Mouse (Mus musculus) layer of hippocampus, adult 9-11 months (tissue): ENCODE results near the gene Sfrp5.

Source experiments
- DNase-seq: peaks from one replicate; pipeline ENCODE4 v3.0.0; 2022

Sfrp5 gene

DNA sequence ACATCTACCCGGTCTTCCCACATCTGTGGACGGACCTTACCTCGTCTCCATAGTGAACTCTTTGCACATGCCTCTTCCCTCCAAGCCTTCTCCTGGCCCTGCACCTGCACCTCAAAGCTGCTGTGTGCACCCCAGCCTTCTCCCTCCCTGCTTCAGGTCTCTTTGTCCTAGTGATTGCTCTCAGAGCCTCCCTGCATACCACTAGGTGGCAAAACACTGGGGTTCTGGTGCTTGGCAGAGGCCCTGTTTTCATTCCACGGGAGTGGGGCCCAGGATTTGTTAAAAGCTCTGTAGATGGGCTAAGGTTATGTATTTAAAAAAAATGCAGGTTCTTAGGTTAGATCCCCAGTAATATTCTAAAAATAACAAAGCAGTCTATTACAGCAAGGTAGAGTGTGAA, 5.0 kb downstream of the Sfrp5 start:
- DNase-seq = no peak

- no peak for DNase-seq
Observed at GRCm38 (mm10) chr19:42196378-42196777, 5.7 kb downstream of the Sfrp5 start.

DNA sequence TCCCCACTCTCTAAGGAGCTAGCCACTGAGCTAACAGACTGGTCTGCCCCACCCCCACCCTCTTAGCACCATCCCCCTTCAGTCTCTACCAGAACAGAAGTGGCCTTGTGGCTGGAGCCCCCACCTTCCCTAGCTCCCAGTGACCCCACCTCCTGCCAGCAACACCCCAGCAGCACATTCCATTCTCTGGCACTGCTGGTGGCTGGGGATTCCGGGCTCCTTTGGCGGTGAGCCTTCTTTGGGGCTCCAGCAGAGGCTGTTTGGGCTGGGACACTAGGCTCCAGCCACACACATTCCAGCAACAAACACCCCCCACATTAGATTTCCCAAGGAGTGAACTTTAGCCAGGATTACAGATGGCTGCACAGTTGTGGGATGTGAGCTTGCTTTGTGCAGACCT, 8.7 kb downstream of the Sfrp5 start:
- no peak for DNase-seq

DNA sequence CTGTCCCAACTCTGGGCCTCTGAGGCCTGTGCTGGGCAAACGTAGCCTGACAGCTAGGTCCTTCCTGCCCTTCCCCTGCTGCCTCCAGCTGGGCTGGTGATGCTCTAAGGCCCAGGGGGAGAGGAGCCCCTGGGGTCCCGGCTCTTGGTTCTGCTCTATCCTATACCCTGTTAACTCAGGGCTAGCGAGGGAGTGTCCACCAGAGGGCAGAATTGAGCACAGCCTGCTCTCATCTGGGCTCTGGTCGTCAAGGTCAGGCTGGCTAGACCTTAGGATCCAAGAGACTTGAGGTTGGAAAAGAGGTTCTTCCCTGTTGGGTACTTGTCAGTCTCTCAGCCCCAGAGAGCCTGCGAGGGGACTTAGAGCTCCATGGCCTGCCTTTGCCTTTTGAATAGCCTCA, 11.6 kb downstream of the Sfrp5 start:
- no peak for DNase-seq

- DNase-seq = no peak
Observed at GRCm38 (mm10) chr19:42189735-42190134, 12.3 kb downstream of the Sfrp5 start.

GRCm38 (mm10) chr19:42182673-42183072, 19.4 kb downstream of the Sfrp5 start:
- DNase-seq = no peak

DNA sequence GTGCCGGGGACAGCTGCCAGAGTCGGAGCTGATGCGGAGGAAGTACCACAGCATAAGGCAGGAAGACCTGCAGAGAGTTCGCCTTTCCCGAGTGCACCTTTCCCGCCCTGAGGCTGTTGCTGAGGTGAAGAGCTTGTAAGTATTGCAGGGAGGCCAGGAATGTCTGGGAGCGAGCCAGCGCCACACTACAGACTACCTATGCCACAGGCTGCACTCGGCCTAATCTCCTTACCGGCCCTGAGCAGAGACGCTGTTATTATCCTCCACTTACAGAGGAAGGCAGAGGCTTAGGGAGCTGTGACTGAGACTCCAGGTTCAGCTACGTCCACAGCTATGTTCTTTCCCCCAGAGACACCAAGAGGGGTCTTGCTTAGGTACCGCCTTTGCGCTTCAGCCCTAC, 22.7 kb downstream of the Sfrp5 start:
- DNase-seq = no peak

- DNase-seq = no peak
Observed at GRCm38 (mm10) chr19:42177461-42177860, 24.6 kb downstream of the Sfrp5 start.

- no peak for DNase-seq
Observed at GRCm38 (mm10) chr19:42176841-42177240, 25.2 kb downstream of the Sfrp5 start.

DNA sequence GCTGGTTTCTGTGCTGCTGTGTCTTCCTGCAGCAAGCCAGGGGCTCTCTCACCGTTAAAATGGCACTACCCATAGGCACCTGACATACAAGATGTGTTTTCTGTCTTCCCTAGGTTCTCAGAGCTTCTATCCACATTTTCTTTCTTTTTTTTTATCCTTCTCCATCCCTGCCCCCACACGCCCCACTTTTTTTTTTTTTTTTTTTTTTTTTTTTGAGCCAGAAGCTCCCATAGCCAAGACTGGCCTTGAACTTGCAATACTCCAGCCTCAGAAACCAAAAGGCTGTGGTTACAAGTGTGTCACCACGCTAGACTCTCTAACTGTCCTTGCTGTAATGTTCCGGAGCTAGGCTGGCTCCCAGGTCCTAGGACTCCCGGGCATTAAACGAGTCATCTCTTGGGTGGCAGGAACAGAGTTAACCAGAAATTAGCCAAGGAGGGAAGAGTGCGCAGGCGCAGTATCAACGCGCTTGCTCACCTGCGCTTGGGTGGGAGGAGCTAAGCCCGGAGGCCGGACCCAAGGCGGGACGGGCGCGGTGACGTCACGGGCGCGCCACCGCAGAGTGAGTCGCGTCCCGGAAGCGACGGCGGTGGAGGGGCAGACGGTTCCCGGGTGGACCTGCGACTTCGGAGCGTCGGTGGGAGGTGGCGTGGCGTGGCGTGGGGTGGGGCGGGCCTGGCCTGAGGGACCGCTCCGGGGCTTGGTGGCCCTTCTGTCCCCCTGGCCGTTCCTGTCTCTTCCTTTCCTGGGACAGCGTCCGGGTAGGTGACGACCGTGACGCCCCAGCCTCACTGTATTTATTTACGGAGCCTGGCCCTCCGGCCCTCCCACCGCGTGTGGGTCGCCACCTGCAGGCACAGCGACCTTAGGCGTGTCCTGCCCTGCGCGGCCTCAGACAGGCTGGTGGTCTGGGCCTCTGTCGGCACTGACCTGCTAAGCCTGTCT, 31.8 kb downstream of the Sfrp5 start:
- DNase-seq = peak; percentile 96

GRCm38 (mm10) chr19:42169322-42169975, 32.6 kb downstream of the Sfrp5 start:
- DNase-seq = no peak

- DNase-seq = no peak
Observed at GRCm38 (mm10) chr19:42167489-42167888, 34.6 kb downstream of the Sfrp5 start.

GRCm38 (mm10) chr19:42166766-42167165, 35.3 kb downstream of the Sfrp5 start:
- DNase-seq = no peak

DNA sequence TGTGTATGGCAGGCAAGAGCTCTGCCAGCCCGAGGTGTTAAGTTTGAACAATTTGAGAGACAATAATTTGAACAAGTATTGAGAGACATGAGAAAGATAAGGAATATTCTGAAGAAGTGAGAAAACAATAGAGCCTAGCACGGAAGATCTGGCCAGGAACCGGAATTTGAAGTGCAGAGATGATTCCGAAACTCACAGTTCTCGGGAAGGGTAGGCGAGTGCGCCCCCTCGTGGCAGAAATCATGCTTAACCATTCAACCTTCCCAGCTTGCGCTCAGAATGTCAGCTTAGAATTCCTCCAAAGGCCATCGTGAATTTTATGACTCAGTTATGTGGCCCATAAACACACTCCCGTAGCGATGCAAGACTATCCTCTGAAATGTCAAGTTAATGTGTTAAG, 35.9 kb downstream of the Sfrp5 start:
- peak; percentile 64 for DNase-seq

DNA sequence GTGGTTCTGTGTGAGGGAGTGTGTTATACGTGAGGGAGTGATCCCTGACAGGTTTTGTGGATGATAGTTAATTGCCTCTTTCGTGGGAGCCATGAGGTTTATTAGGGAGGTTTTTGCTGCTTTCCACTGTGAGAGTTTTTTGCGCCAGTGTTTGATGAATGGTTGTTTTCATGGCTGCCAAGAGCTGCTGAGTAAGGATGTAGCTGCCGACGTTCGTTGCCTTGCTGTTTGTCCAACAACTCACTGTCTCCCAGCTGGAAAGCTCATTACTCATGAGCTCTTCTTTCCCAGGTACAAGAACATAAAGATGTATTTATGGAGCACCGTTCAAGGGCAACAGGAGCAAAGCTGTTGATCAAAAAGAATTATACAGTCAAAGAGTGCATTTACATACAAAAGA, 37.9 kb downstream of the Sfrp5 start:
- no peak for DNase-seq

DNA sequence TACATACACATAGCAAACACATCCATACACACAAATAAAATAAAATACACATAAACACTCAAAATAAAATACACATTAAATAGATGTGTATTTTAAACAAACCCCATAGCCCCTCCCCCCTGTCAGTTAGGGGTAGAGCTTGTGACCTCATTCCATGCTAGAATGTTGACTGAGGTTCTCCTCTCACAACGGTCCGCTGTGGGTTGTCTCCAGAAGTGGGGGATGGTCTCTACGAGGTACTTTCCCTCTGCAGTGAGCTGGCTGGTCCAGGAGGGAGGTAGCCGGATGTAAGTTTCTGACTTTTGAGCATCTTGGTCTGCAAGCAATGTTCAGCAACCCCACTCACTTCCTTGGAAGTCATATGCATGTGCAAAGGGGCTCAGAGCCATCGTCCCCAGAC, 38.3 kb downstream of the Sfrp5 start, which contains the start of gene Zfyve27:
Zfyve27 (plus strand) TSS at position 188 of the 400 bp plus-strand sequence.
- no peak for DNase-seq

GRCm38 (mm10) chr19:42158246-42159017, 43.6 kb downstream of the Sfrp5 start:
- no peak for DNase-seq

DNA sequence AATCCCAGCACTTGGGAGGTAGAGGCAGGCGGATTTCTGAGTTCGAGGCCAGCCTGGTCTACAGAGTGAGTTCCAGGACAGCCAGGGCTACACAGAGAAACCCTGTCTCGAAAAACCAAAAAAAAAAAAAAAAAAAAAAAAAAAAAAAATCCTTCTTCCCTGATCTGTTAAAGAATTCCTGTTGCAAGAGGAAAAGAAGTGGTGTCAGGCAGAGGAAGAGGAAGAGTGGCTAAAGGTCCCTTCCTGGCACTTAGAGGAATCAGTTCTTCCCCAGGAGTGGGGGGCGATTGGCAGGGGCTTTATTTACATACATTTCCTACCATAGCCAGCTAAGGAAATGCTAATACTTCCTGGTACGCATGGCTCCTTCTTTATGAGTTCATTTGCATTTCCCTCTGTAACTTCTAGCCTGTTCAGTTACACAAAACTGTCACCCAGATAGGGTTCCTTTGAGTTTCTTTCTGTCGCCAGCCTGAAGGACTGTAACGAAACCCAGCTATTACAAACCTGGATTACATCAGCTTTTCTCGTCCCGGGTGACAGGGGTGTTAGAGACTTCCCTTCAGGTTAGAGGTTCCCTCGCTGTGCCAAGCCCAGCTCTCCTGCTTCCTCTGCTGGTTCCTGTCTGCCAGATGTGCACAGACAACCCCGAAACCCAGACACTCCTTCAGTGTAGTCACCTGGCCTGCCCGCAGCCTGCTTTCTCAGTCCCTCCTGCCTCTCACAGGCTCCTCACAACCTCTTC, 44.4 kb downstream of the Sfrp5 start:
- no peak for DNase-seq

DNA sequence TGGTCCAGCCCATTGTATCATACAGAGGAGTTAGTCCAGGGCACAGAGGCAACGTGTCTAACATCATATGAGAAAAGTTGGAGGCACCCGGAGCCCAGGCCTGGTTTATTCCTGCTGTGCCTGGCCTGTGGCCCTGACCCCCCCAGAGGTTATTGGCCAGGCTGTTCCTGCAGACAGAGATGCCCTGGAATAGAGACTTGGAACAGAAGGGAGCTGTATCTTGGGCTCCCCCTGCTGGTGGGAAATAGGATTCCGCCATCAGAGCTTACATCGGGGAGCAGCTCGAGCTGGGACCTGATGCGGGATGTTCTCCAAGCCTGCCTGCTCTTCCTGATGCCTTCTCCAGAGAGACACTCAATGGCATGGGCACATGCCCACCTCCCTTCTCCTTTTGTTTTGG, 50.1 kb downstream of the Sfrp5 start:
- peak; percentile 83 for DNase-seq

- no peak for DNase-seq
Observed at GRCm38 (mm10) chr19:42148569-42148860, 53.5 kb downstream of the Sfrp5 start.
